Mouse (Mus musculus): ENCODE results near the gene Kcnj10. TPM values are rescaled to one million over a fixed set of nuclear protein-coding genes. Genes with fewer than 3 reads are reported as not detected.

Kcnj10 gene
- polyA plus RNA-seq, 1 experiment = 0.06 TPM

DNA sequence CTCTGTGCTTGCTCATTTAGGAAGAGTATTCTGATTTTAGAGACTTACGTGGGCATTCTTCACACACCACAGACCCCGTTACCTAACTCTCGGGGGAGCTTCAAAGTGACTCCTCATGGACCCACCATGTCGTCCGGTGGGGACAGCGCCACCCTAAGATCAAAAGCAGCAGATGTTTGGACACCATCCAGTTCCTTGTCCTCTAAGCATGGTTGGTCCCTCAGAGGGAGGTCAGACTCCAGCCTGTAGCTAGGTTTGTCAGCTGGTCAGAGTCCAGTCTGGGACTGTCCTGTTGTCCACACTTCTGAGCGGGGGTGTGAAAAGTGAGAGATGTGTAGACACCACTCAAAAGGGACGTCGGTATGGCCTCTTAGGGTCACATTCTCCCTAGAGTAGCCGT lies 5.7 kb downstream of the Kcnj10 start:
- TF ChIP-seq CTCF (IDR thresholded peaks at IDR 0.05; ENCODE audit: control insufficient read depth, insufficient read depth, insufficient replicate concordance, low read depth, low read length) (no peak), POLR2A (IDR thresholded peaks at IDR 0.05; ENCODE audit: control insufficient read depth, low read depth, low read length) (no peak)
- Histone ChIP-seq H3K27me3 (ENCODE audit: control insufficient read depth, insufficient read depth, low read length) (no peaks in the 10 kb centered on the region), H3K36me3 (ENCODE audit: control insufficient read depth, insufficient read depth, low read length) (no peaks in the 10 kb centered on the region), H3K27ac (ENCODE audit: control insufficient read depth, insufficient read depth, low read depth, low read length) (no peak overlapping the region), H3K4me3 (ENCODE audit: control insufficient read depth, low read depth, low read length) (no peak overlapping the region), H3K4me1 (ENCODE audit: control insufficient read depth, insufficient read depth, low read length) (peaks cover 3% of the 10 kb centered on the region; the same call in 1 of the 2 replicates)

DNA sequence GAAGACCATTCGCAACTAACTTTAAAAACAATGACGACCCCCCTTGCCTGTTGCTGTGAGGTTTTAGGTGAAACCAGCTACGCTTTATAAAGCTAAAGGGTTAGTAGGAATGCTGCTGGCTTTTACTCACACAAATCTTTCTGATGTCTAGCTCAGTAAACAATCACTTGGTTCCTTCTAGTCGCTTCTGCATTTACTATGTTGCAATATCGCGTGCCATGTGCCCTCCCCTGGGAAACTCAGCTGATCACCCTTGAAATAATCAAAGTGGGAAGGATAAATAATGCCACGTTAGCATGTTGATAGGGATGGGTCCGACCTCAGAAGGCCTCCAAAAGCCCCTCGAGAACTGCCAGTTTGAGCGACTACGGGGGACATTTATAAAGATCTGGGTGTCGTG lies 6.4 kb downstream of the Kcnj10 start:
- no peaks in the 10 kb centered on the region for H3K27me3 ChIP-seq (ENCODE audit: control insufficient read depth, insufficient read depth, low read length)

DNA sequence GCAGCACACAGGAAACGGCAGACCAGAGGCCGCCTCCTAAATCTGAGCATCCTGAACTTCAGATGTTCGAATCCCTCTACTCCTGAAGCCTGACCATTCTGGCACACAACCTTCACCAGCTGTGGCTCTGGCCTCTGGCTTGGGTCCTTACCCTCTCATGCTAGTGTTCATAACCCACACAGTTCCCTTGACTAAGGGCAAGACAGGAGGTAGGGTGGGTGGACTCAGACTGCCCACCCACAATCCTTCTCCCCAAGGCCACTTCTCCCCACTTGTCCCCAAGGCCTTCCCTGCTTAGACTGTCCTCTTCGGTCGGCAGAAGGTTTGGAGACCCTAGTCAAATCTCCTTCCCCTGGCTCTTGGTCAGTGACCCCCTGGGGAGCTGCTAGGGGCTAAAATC lies 8.5 kb downstream of the Kcnj10 start:
- no peaks in the 10 kb centered on the region for H3K4me1 ChIP-seq (ENCODE audit: control insufficient read depth, insufficient read depth, low read length)
- no peak overlapping the region for H3K27ac ChIP-seq (ENCODE audit: control insufficient read depth, insufficient read depth, low read depth, low read length)
- H3K27me3 ChIP-seq (ENCODE audit: control insufficient read depth, insufficient read depth, low read length) = no peaks in the 10 kb centered on the region

More for the DNA sequence above, 6.4 kb downstream of the Kcnj10 start:
- H3K4me1 ChIP-seq (ENCODE audit: control insufficient read depth, insufficient read depth, low read length) = peaks cover 3% of the 10 kb centered on the region; the same call in 1 of the 2 replicates
- H3K36me3 ChIP-seq (ENCODE audit: control insufficient read depth, insufficient read depth, low read length) = no peaks in the 10 kb centered on the region
- no peak overlapping the region for H3K4me3 ChIP-seq (ENCODE audit: control insufficient read depth, low read depth, low read length)
- no peak for TF ChIP-seq POLR2A (IDR thresholded peaks at IDR 0.05; ENCODE audit: control insufficient read depth, low read depth, low read length)
- no peak overlapping the region for H3K27ac ChIP-seq (ENCODE audit: control insufficient read depth, insufficient read depth, low read depth, low read length)

DNA sequence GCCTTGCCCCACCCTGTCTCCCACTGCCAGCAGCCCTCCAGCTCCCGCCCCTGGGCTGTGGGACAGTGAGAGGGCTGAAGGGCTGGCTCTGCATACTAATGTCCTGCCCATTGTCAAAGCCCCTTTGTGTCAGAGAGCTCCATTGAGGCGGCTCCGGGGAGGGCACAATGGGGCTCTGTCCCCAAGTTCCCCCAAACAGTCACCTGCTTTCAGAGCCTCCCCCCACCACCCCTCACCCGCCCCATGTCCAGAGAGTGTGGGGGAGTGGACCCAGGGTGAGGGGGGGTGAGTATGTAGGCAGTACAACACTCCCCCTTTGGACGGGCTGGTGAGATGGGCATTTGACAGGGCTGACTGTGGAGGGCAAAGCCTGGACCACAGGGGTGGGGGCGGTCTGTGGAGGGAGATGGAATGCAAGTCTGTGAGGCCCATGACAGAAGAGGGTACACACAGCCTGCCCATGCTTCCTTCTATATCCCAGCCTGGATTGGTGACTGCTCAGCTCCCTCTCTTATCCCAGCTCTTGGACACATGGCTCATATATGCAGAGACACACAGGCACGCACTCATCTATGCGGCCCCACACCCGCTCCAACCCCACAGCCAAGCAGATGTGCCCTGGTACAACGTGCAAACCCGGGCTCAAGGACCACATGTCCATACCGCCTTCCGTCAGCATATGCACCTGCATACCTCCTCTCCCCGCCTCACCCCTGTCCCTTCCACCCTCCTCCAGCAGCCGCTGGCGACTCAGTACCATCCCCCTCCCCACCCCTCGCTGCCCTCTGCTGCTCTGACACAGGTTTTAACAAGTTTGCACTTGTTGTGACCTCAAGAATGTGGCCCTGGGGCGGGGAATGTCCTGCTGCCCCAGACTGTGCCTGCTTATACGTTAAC lies 9.2 kb downstream of the Kcnj10 start:
- Histone ChIP-seq H3K27ac (ENCODE audit: control insufficient read depth, insufficient read depth, low read depth, low read length) (no peak overlapping the region), H3K36me3 (ENCODE audit: control insufficient read depth, insufficient read depth, low read length) (no peaks in the 10 kb centered on the region), H3K4me1 (ENCODE audit: control insufficient read depth, insufficient read depth, low read length) (no peaks in the 10 kb centered on the region), H3K4me3 (ENCODE audit: control insufficient read depth, low read depth, low read length) (no peak overlapping the region), H3K27me3 (ENCODE audit: control insufficient read depth, insufficient read depth, low read length) (no peaks in the 10 kb centered on the region)
- TF ChIP-seq POLR2A (IDR thresholded peaks at IDR 0.05; ENCODE audit: control insufficient read depth, low read depth, low read length) = no peak
- no peak for TF ChIP-seq CTCF (IDR thresholded peaks at IDR 0.05; ENCODE audit: control insufficient read depth, insufficient read depth, insufficient replicate concordance, low read depth, low read length)

More for the DNA sequence above, 8.5 kb downstream of the Kcnj10 start:
- TF ChIP-seq POLR2A (IDR thresholded peaks at IDR 0.05; ENCODE audit: control insufficient read depth, low read depth, low read length) (no peak), CTCF (IDR thresholded peaks at IDR 0.05; ENCODE audit: control insufficient read depth, insufficient read depth, insufficient replicate concordance, low read depth, low read length) (no peak)
- H3K36me3 ChIP-seq (ENCODE audit: control insufficient read depth, insufficient read depth, low read length) = no peaks in the 10 kb centered on the region
- no peak overlapping the region for H3K4me3 ChIP-seq (ENCODE audit: control insufficient read depth, low read depth, low read length)

DNA sequence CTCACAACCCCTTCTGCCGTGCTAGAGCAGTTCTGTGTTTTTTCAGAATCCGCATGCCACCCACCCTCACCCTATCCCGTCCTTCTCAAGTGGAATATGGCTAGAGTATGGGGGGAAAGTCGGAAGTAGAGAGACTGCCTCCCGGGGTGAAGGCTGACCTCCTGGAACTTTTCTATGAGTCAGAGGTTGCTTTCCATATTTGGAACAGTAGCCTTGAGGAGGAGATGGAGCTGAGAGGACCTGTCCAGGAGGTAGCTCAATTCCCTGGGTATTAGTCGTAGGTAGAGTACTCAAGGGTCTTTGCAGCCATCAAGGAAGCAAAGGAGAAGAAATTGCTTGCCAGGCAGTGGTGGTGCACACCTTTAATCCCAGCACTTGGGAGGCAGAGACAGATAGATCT lies 11.0 kb downstream of the Kcnj10 start:
- Histone ChIP-seq H3K27me3 (ENCODE audit: control insufficient read depth, insufficient read depth, low read length) (no peaks in the 10 kb centered on the region), H3K4me1 (ENCODE audit: control insufficient read depth, insufficient read depth, low read length) (no peaks in the 10 kb centered on the region), H3K36me3 (ENCODE audit: control insufficient read depth, insufficient read depth, low read length) (no peaks in the 10 kb centered on the region), H3K27ac (ENCODE audit: control insufficient read depth, insufficient read depth, low read depth, low read length) (no peak overlapping the region), H3K4me3 (ENCODE audit: control insufficient read depth, low read depth, low read length) (no peak overlapping the region)
- no peak for TF ChIP-seq POLR2A (IDR thresholded peaks at IDR 0.05; ENCODE audit: control insufficient read depth, low read depth, low read length)
- no peak for TF ChIP-seq CTCF (IDR thresholded peaks at IDR 0.05; ENCODE audit: control insufficient read depth, insufficient read depth, insufficient replicate concordance, low read depth, low read length)

DNA sequence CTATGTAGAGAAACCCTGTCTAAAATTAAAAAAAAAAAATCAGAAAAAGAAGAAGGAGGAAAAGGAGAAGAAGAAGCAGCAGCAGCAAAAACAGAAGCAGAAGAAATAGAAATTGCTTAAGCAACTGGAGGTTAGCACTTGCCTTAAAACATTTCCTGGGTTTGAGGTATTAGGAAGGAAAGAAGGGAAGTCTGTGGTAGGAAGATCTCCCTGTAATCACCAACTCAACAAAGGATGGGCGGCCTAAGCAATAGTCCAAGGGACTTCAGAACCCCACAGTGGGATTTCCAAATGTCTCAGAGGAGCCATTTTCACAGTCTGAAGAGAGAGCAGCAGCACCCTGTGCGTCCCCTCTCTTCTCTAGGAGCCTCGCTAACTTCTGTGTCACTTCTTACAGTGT lies 11.4 kb downstream of the Kcnj10 start:
- H3K4me3 ChIP-seq (ENCODE audit: control insufficient read depth, low read depth, low read length) = no peak overlapping the region
- no peak overlapping the region for H3K27ac ChIP-seq (ENCODE audit: control insufficient read depth, insufficient read depth, low read depth, low read length)
- TF ChIP-seq POLR2A (IDR thresholded peaks at IDR 0.05; ENCODE audit: control insufficient read depth, low read depth, low read length) (no peak), CTCF (IDR thresholded peaks at IDR 0.05; ENCODE audit: control insufficient read depth, insufficient read depth, insufficient replicate concordance, low read depth, low read length) (no peak)
- no peaks in the 10 kb centered on the region for H3K27me3 ChIP-seq (ENCODE audit: control insufficient read depth, insufficient read depth, low read length)
- H3K36me3 ChIP-seq (ENCODE audit: control insufficient read depth, insufficient read depth, low read length) = no peaks in the 10 kb centered on the region
- H3K4me1 ChIP-seq (ENCODE audit: control insufficient read depth, insufficient read depth, low read length) = no peaks in the 10 kb centered on the region

DNA sequence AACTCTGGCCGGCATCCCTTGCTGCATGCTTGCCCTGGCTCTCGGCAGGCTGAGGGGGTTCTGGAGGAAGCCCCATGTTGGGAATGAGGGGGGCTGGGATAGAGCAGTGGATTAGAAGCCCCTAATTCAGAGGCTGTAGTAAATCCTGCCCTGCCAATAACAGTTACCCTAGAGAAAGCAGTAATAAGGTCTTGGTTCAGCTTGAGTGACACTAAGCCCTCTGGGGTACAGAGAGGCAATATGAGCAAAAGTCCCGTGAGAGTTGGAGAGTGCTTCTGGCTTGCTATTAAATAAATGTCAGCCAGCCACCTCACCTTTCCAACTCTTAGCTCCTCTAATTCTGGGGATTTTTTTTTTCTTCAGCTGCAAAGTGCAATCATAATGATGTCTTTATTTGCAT lies 14.3 kb downstream of the Kcnj10 start:
- no peak overlapping the region for H3K27ac ChIP-seq (ENCODE audit: control insufficient read depth, insufficient read depth, low read depth, low read length)
- H3K4me1 ChIP-seq (ENCODE audit: control insufficient read depth, insufficient read depth, low read length) = peaks cover 3% of the 10 kb centered on the region; the same call in 1 of the 2 replicates
- TF ChIP-seq POLR2A (IDR thresholded peaks at IDR 0.05; ENCODE audit: control insufficient read depth, low read depth, low read length) (no peak), CTCF (IDR thresholded peaks at IDR 0.05; ENCODE audit: control insufficient read depth, insufficient read depth, insufficient replicate concordance, low read depth, low read length) (no peak)
- H3K36me3 ChIP-seq (ENCODE audit: control insufficient read depth, insufficient read depth, low read length) = no peaks in the 10 kb centered on the region
- no peaks in the 10 kb centered on the region for H3K27me3 ChIP-seq (ENCODE audit: control insufficient read depth, insufficient read depth, low read length)
- no peak overlapping the region for H3K4me3 ChIP-seq (ENCODE audit: control insufficient read depth, low read depth, low read length)
